Mouse (Mus musculus) cerebellum, adult 2 months (tissue): ENCODE data around the gene Rab3c.

Experiments
- CTCF ChIP-seq: fragments of 200-500 bp; IDR thresholded peaks from 2 replicates; pipeline ENCODE4 v1.5.1; 2011; ENCODE audit warnings: low read depth, mild to moderate bottlenecking, control low read depth, low read length, moderate library complexity, borderline replicate concordance; ENCODE audit not compliant: insufficient read depth
- POLR2A ChIP-seq: fragments of 200-500 bp; IDR thresholded peaks from 2 replicates; pipeline ENCODE4 v1.6.1; 2011; ENCODE audit warnings: low read length, control low read depth, borderline replicate concordance; ENCODE audit not compliant: insufficient read depth

DNA sequence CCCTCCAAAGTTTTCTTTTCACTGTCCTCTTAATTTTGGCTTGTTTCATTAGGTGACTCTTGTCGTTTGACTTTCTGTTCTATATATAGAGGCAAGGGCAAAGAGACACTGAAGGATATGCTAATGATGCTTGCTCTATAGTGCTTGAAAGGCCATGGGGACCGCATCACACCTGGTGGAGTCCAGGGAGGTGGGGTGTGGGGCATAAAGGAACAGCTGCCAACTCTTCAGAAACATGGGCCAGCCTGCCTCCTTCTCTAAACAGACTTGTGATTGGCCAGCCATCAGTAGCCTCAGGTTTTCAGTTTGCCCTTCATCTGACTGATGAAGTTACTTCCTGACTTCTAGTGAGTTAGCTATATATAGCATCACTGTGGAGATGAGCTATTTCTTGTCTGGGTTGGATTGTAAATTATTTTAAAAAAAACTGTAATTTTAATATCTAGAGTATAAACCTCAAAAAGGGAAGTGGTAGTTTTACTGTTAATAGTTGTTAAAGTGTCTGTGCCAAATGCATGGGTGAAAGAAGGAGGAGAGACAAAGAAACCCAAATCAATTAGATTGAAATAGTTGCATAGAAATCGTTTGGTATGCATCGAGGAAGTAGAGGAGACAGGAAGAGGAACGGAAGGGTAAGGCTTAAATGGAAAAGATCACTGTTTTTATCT lies 231.9 kb downstream of the Rab3c start:
- TF ChIP-seq CTCF (no peak), POLR2A (no peak)
